In genomic region chr3:40021682-40022081, GRCm38 (mm10) we compare ENCODE assay signal across 23 mouse cellular contexts.
A peak's percentile ranks its signal among the peaks of the same experiment; 100 is the strongest.
DNase-seq lines count a peak whose midpoint lies in the region; ATAC-seq and TF ChIP-seq lines count a peak whose summit lies in the region.
"Had no signal": no experiment of that assay in that cellular context is flagged by ENCODE, and none has a peak within 500 bp of the region (broad histone marks: within the 10 kb centered on the region; RNA-seq: fewer than 3 reads in every experiment).

No protein-coding gene starts in this region.

- no peaks in the 10 kb centered on the region for H3K27me3 ChIP-seq in embryonic facial prominence, embryonic 15.5 days
- H3K27me3 ChIP-seq in limb, embryonic 14.5 days (ENCODE audit: control insufficient read depth, insufficient read depth, low read length) = no peaks in the 10 kb centered on the region
- H3K27me3 ChIP-seq in hindbrain, embryonic 11.5 days (ENCODE audit: control insufficient read depth, insufficient read depth, low read length) = no peaks in the 10 kb centered on the region
- H3K27me3 ChIP-seq: heart, embryonic 12.5 days; stomach, embryonic 15.5 days had no signal

- H3K36me3 ChIP-seq in embryonic facial prominence, embryonic 15.5 days = no peaks in the 10 kb centered on the region
- H3K36me3 ChIP-seq in limb, embryonic 14.5 days (ENCODE audit: control insufficient read depth, insufficient read depth, low read length) = no peaks in the 10 kb centered on the region
- H3K36me3 ChIP-seq in hindbrain, embryonic 11.5 days (ENCODE audit: control insufficient read depth, insufficient read depth, low read length) = no peaks in the 10 kb centered on the region
- H3K36me3 ChIP-seq: heart, embryonic 12.5 days; stomach, embryonic 15.5 days had no signal

- no peak; the same call in 1 of the 2 replicates for ATAC-seq in embryonic facial prominence, embryonic 15.5 days (ENCODE audit: insufficient number of reproducible peaks, low FRiP score, low TSS enrichment, low read depth)
- no peak for ATAC-seq in limb, embryonic 14.5 days (ENCODE audit: low FRiP score, low read depth)
- no peak for ATAC-seq in hindbrain, embryonic 11.5 days (ENCODE audit: low FRiP score)
- ATAC-seq: forebrain, embryonic 14.5 days; lung, postnatal 0 days; Patski had no signal

- DNase-seq in NIH3T3 (ENCODE audit: low read depth) = peak; percentile 84
- DNase-seq in brain, embryonic 14.5 days (ENCODE audit: low read depth) = peak; percentile 28
- peak; percentile 48 for DNase-seq in limb, embryonic 14.5 days (ENCODE audit: low spot score)
- no peak for DNase-seq in hindbrain, embryonic 11.5 days (ENCODE audit: low spot score)
- no peak for DNase-seq in gastrocnemius, postnatal 10 days
- DNase-seq in adrenal gland, adult 18-20 months (ENCODE audit: low spot score in 2 of 2) = no peak
- DNase-seq: adrenal gland, postnatal 14 days; cerebellum, adult 11-12 months; cerebellum, postnatal 25 days; heart, postnatal 14 days; kidney, adult 9 months; kidney, postnatal 25 days; layer of hippocampus, adult 9-11 months; liver; retina, postnatal 1 day; thymus, adult 2 months had no signal

- peak overlapping the region; percentile 19; the same call in 1 of the 2 replicates for H3K4me2 ChIP-seq in embryonic facial prominence, embryonic 15.5 days (replicated peaks)
- H3K4me2 ChIP-seq in limb, embryonic 14.5 days (replicated peaks; ENCODE audit: low read depth, low read length, severe bottlenecking) = no peak overlapping the region
- no peak overlapping the region for H3K4me2 ChIP-seq in hindbrain, embryonic 11.5 days (replicated peaks; ENCODE audit: low read depth, low read length)
- H3K4me2 ChIP-seq: heart, embryonic 12.5 days; hindbrain, embryonic 14.5 days; stomach, embryonic 15.5 days had no signal

- no peak for TF ChIP-seq POLR2A in brain, embryonic 14.5 days (IDR thresholded peaks at IDR 0.05; ENCODE audit: borderline replicate concordance, extremely low read depth, insufficient read depth, insufficient read length, poor library complexity, severe bottlenecking)
- TF ChIP-seq POLR2A in limb, embryonic 14.5 days (IDR thresholded peaks at IDR 0.05; ENCODE audit: borderline replicate concordance, extremely low read depth, insufficient read depth, insufficient read length) = no peak

- no peaks in the 10 kb centered on the region for H3K9me3 ChIP-seq in embryonic facial prominence, embryonic 15.5 days (replicated peaks)
- peaks cover 3% of the 10 kb centered on the region; the same call in 1 of the 2 replicates for H3K9me3 ChIP-seq in limb, embryonic 14.5 days (ENCODE audit: control insufficient read depth, low read length)
- H3K9me3 ChIP-seq in hindbrain, embryonic 11.5 days (ENCODE audit: control insufficient read depth, low read length) = no peaks in the 10 kb centered on the region
- H3K9me3 ChIP-seq: stomach, embryonic 15.5 days had no signal

- TF ChIP-seq CTCF in brain, embryonic 14.5 days (IDR thresholded peaks at IDR 0.05; ENCODE audit: borderline replicate concordance, extremely low read depth, insufficient read depth, insufficient read length) = no peak

- peaks cover 9% of the 10 kb centered on the region; the same call in 1 of the 2 replicates for H3K4me1 ChIP-seq in embryonic facial prominence, embryonic 15.5 days
- H3K4me1 ChIP-seq in limb, embryonic 14.5 days (ENCODE audit: control insufficient read depth, insufficient read depth, low read length) = peaks cover 15% of the 10 kb centered on the region
- no peaks in the 10 kb centered on the region for H3K4me1 ChIP-seq in hindbrain, embryonic 11.5 days (replicated peaks; ENCODE audit: control insufficient read depth, insufficient read depth, low read length)
- H3K4me1 ChIP-seq: heart, embryonic 12.5 days; stomach, embryonic 15.5 days had no signal

- peak overlapping the region; percentile 89 for H3K27ac ChIP-seq in embryonic facial prominence, embryonic 15.5 days (replicated peaks)
- H3K27ac ChIP-seq in limb, embryonic 14.5 days (replicated peaks; ENCODE audit: low read depth, low read length) = peak overlapping the region; percentile 67
- H3K27ac ChIP-seq in hindbrain, embryonic 11.5 days (ENCODE audit: low read depth, low read length) = no peak overlapping the region
- H3K27ac ChIP-seq: hindbrain, embryonic 14.5 days; stomach, embryonic 15.5 days had no signal

- 14% methylated on average over 2 of the region's 2 CpGs for WGBS in embryonic facial prominence, embryonic 15.5 days
- 9% methylated on average over 2 of the region's 2 CpGs for WGBS in limb, embryonic 14.5 days
- WGBS in hindbrain, embryonic 11.5 days = 35% methylated on average over 2 of the region's 2 CpGs

- no peak overlapping the region for H3K4me3 ChIP-seq in embryonic facial prominence, embryonic 15.5 days (replicated peaks)
- H3K4me3 ChIP-seq in limb, embryonic 14.5 days (replicated peaks; ENCODE audit: low read length) = no peak overlapping the region
- no peak overlapping the region for H3K4me3 ChIP-seq in hindbrain, embryonic 11.5 days (ENCODE audit: low read depth, low read length)
- H3K4me3 ChIP-seq: heart, embryonic 12.5 days; stomach, embryonic 15.5 days had no signal

- no peak overlapping the region for H3K9ac ChIP-seq in embryonic facial prominence, embryonic 15.5 days
- H3K9ac ChIP-seq in limb, embryonic 14.5 days (ENCODE audit: low read depth, low read length, severe bottlenecking) = no peak overlapping the region
- H3K9ac ChIP-seq in hindbrain, embryonic 11.5 days (ENCODE audit: low read depth, low read length) = no peak overlapping the region
- H3K9ac ChIP-seq: heart, embryonic 12.5 days; hindbrain, embryonic 14.5 days; stomach, embryonic 15.5 days had no signal

Comparison
In these comparisons a context has a peak if more than half of its experiments do, and no peak if none do; other contexts are left out.
1. DNase-seq: peak in NIH3T3 (single experiment), brain, embryonic 14.5 days (single experiment) and limb, embryonic 14.5 days (single experiment); none in hindbrain, embryonic 11.5 days (single experiment), gastrocnemius, postnatal 10 days (single experiment) and adrenal gland, adult 18-20 months (0 of 2).